Mouse (Mus musculus): ENCODE measurements at regions not wholly inside any gene's neighbourhood (a gene's known extent, or its start where the extent isn't known, plus 50 kb on each side); places are given as distances from the start of the nearest gene placed in this dataset.

DNA sequence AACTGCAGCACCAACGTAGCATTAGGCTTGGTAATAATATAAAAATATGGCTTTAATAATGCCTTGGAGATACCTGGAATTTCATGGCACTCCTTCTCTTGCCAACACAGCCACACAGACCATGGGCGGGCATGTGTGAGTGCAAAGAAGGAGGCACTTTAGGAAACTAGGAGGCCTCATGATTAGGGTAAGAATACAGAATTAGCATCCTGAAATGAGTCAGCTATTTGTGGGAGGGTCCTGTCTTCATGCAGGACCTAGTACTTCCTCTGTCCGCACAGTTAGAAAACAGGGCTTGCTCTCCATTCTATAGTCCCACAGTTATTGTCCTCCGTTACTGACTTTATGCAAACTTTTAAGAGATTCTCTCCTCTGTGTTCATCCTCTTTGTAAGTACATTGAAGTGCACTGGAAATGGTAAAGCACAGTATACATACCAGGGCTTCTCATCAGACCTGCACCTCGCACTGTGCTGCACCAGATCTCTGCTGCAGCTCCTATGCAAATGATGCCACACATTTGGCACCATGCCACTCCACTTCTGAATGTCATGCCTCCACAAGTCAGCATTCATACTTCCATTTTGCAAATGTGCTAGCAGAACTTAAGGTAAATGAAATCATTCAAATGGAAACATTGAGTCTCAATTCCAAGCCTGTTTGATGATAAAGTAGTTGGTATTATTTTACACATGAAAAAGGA lies 423.7 kb upstream of the 4930452B06Rik start:
- Histone ChIP-seq H3K27ac (replicated peaks; ENCODE audit: low read depth, low read length) (no peak overlapping the region), H3K27me3 (ENCODE audit: control insufficient read depth, insufficient read depth, low read length) (no peaks in the 10 kb centered on the region), H3K36me3 (ENCODE audit: control insufficient read depth, insufficient read depth, low read length) (no peaks in the 10 kb centered on the region), H3K9me3 (ENCODE audit: control insufficient read depth, low read length) (no peaks in the 10 kb centered on the region), H3K9ac (ENCODE audit: low read depth, low read length, severe bottlenecking) (no peak overlapping the region), H3K4me2 (replicated peaks; ENCODE audit: low read depth, low read length, severe bottlenecking) (no peak overlapping the region), H3K4me3 (replicated peaks; ENCODE audit: low read length) (no peak overlapping the region), H3K4me1 (ENCODE audit: control insufficient read depth, insufficient read depth, low read length) (no peaks in the 10 kb centered on the region)
- DNase-seq (ENCODE audit: low spot score), result no peak
- no peak for TF ChIP-seq POLR2A (IDR thresholded peaks at IDR 0.05; ENCODE audit: borderline replicate concordance, extremely low read depth, insufficient read depth, insufficient read length)
- ATAC-seq (ENCODE audit: low FRiP score, low read depth), result no peak
- WGBS, result 83% methylated on average over 5 of the region's 5 CpGs

DNA sequence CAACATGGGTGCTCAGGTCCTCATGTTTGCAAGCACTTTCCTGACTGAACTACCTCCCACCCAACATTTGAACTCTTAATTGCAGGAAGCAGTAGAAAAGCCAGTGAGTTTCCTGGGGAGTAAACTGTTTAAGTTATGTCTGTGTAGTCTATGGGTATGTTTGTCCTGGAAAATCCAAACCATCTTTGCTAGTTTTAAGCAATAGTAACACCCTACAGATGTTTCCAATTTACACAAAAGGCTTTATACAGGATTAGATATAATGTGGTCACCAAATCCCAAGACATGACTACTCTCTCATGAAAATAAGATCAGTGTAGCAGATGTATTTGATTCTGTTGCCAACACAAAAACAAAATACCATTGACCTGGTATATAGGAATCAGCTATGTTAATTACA lies 421.1 kb upstream of the 4930452B06Rik start:
- DNase-seq (ENCODE audit: low spot score) (no peak), ATAC-seq (ENCODE audit: low FRiP score, low read depth) (no peak)
- no peak overlapping the region for H3K4me3 ChIP-seq (replicated peaks; ENCODE audit: low read length)
- TF ChIP-seq POLR2A (IDR thresholded peaks at IDR 0.05; ENCODE audit: borderline replicate concordance, extremely low read depth, insufficient read depth, insufficient read length), result no peak
- no peak overlapping the region for H3K4me2 ChIP-seq (replicated peaks; ENCODE audit: low read depth, low read length, severe bottlenecking)
- no peaks in the 10 kb centered on the region for H3K36me3 ChIP-seq (ENCODE audit: control insufficient read depth, insufficient read depth, low read length)
- no peaks in the 10 kb centered on the region for H3K9me3 ChIP-seq (ENCODE audit: control insufficient read depth, low read length)
- no peaks in the 10 kb centered on the region for H3K27me3 ChIP-seq (ENCODE audit: control insufficient read depth, insufficient read depth, low read length)
- no peak overlapping the region for H3K27ac ChIP-seq (replicated peaks; ENCODE audit: low read depth, low read length)
- H3K9ac ChIP-seq (ENCODE audit: low read depth, low read length, severe bottlenecking), result no peak overlapping the region
- no peaks in the 10 kb centered on the region for H3K4me1 ChIP-seq (ENCODE audit: control insufficient read depth, insufficient read depth, low read length)

DNA sequence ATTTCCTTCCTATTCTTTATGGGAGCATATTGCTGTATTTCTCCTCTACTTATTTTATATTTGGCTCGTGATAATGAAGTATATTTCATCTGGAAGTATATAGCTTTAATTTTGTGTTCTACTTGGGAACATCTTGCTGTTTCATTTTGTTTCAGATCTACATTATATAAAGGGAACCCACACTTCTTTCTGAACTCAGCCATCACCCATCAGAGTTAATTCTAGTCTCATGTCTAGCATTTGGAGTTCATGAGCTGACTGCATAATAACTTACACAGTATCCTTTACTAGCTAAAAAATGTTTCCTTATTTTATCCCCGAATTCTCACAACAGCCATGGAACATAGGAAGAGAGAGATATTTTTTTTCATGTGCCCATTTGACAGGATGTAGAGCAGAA lies 413.6 kb upstream of the 4930452B06Rik start:
- no peak overlapping the region for H3K9ac ChIP-seq (ENCODE audit: low read depth, low read length, severe bottlenecking)
- 69% methylated on average over 2 of the region's 2 CpGs for WGBS
- H3K27ac ChIP-seq (replicated peaks; ENCODE audit: low read depth, low read length), result no peak overlapping the region
- no peaks in the 10 kb centered on the region for H3K9me3 ChIP-seq (ENCODE audit: control insufficient read depth, low read length)
- no peaks in the 10 kb centered on the region for H3K36me3 ChIP-seq (ENCODE audit: control insufficient read depth, insufficient read depth, low read length)
- H3K4me1 ChIP-seq (ENCODE audit: control insufficient read depth, insufficient read depth, low read length), result no peaks in the 10 kb centered on the region
- no peak overlapping the region for H3K4me2 ChIP-seq (replicated peaks; ENCODE audit: low read depth, low read length, severe bottlenecking)
- DNase-seq (ENCODE audit: low spot score) (no peak), ATAC-seq (ENCODE audit: low FRiP score, low read depth) (no peak)
- no peaks in the 10 kb centered on the region for H3K27me3 ChIP-seq (ENCODE audit: control insufficient read depth, insufficient read depth, low read length)
- TF ChIP-seq POLR2A (IDR thresholded peaks at IDR 0.05; ENCODE audit: borderline replicate concordance, extremely low read depth, insufficient read depth, insufficient read length), result no peak
- no peak overlapping the region for H3K4me3 ChIP-seq (replicated peaks; ENCODE audit: low read length)

DNA sequence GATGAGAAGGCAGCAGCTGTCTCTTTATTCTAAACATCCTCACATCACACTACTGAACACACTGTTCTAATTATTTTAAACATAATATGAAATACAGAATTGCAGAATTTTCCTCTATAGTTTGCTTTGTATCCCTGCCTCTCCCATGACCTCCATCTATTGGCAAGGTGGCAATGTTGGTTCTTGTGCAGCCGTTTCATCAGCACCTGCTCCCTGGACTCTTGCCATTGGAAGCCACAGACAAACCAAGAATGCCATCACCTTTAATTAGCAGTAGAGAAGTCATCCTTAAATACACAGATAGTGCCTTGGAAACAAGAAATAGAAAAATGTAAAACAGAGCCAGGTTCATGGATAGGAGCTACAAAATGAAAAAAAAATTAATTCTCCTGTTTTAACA lies 413.0 kb upstream of the 4930452B06Rik start:
- no peaks in the 10 kb centered on the region for H3K4me1 ChIP-seq (ENCODE audit: control insufficient read depth, insufficient read depth, low read length)
- no peaks in the 10 kb centered on the region for H3K9me3 ChIP-seq (ENCODE audit: control insufficient read depth, low read length)
- H3K27me3 ChIP-seq (ENCODE audit: control insufficient read depth, insufficient read depth, low read length), result no peaks in the 10 kb centered on the region
- no peak for TF ChIP-seq POLR2A (IDR thresholded peaks at IDR 0.05; ENCODE audit: borderline replicate concordance, extremely low read depth, insufficient read depth, insufficient read length)
- WGBS, result 82% methylated on average over 1 of the region's 1 CpGs
- H3K9ac ChIP-seq (ENCODE audit: low read depth, low read length, severe bottlenecking), result no peak overlapping the region
- DNase-seq (ENCODE audit: low spot score) (no peak), ATAC-seq (ENCODE audit: low FRiP score, low read depth) (no peak)
- H3K36me3 ChIP-seq (ENCODE audit: control insufficient read depth, insufficient read depth, low read length), result no peaks in the 10 kb centered on the region
- no peak overlapping the region for H3K27ac ChIP-seq (replicated peaks; ENCODE audit: low read depth, low read length)
- no peak overlapping the region for H3K4me3 ChIP-seq (replicated peaks; ENCODE audit: low read length)
- no peak overlapping the region for H3K4me2 ChIP-seq (replicated peaks; ENCODE audit: low read depth, low read length, severe bottlenecking)

DNA sequence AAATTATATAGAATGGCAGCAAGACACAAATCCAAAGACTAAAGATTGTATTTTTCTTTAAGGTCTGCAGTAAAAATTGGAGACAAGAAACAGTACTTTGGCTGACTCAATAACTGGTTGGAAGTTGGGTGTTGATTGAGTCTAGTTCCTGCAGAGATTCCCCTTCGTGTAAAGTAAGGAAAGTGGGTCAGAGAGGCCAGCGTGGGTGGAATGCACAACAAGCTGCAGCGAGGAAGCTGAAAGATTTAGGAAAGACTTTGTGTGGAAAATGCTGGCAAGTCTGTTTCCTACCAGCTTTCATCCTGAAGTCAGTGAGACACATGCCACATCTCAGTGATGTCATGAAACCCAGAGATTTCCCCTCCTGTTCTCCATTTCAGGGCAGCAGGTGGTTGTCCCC lies 405.1 kb upstream of the 4930452B06Rik start:
- Histone ChIP-seq H3K9me3 (ENCODE audit: control insufficient read depth, low read length) (no peaks in the 10 kb centered on the region), H3K4me2 (replicated peaks; ENCODE audit: low read depth, low read length, severe bottlenecking) (no peak overlapping the region), H3K9ac (ENCODE audit: low read depth, low read length, severe bottlenecking) (no peak overlapping the region), H3K4me3 (replicated peaks; ENCODE audit: low read length) (no peak overlapping the region), H3K4me1 (ENCODE audit: control insufficient read depth, insufficient read depth, low read length) (no peaks in the 10 kb centered on the region), H3K27me3 (ENCODE audit: control insufficient read depth, insufficient read depth, low read length) (no peaks in the 10 kb centered on the region), H3K27ac (replicated peaks; ENCODE audit: low read depth, low read length) (no peak overlapping the region), H3K36me3 (ENCODE audit: control insufficient read depth, insufficient read depth, low read length) (no peaks in the 10 kb centered on the region)
- DNase-seq (ENCODE audit: low spot score) (no peak), ATAC-seq (ENCODE audit: low FRiP score, low read depth) (no peak)
- 72% methylated on average over 3 of the region's 3 CpGs for WGBS
- TF ChIP-seq POLR2A (IDR thresholded peaks at IDR 0.05; ENCODE audit: borderline replicate concordance, extremely low read depth, insufficient read depth, insufficient read length), result no peak

DNA sequence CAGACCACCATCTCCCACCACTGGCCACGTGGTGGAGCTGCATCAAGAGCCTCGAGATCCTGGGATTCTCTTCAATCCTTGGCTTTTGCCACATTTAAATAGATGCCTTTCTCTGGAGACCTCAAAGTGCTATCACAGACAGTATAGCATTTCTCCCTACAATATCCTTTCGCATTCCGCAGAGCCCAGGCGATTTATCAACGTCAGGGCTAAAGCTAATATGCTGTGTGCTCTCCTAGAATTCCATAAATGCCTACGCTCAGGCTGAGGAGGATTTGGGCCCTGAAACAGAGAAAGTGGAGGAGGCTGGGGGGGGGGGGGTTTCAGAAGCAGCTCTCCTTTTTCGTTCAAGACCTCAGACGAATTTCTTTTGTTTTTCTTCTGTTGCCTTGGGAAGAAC lies 394.0 kb upstream of the 4930452B06Rik start:
- 64% methylated on average over 9 of the region's 9 CpGs for WGBS
- TF ChIP-seq POLR2A (IDR thresholded peaks at IDR 0.05; ENCODE audit: borderline replicate concordance, extremely low read depth, insufficient read depth, insufficient read length), result no peak
- H3K27ac ChIP-seq (replicated peaks; ENCODE audit: low read depth, low read length), result no peak overlapping the region
- DNase-seq (ENCODE audit: low spot score) (no peak), ATAC-seq (ENCODE audit: low FRiP score, low read depth) (no peak)
- H3K9me3 ChIP-seq (ENCODE audit: control insufficient read depth, low read length), result no peaks in the 10 kb centered on the region
- H3K4me2 ChIP-seq (replicated peaks; ENCODE audit: low read depth, low read length, severe bottlenecking), result no peak overlapping the region
- H3K4me1 ChIP-seq (ENCODE audit: control insufficient read depth, insufficient read depth, low read length), result no peaks in the 10 kb centered on the region
- H3K4me3 ChIP-seq (replicated peaks; ENCODE audit: low read length), result no peak overlapping the region
- no peaks in the 10 kb centered on the region for H3K27me3 ChIP-seq (ENCODE audit: control insufficient read depth, insufficient read depth, low read length)
- no peak overlapping the region for H3K9ac ChIP-seq (ENCODE audit: low read depth, low read length, severe bottlenecking)
- H3K36me3 ChIP-seq (ENCODE audit: control insufficient read depth, insufficient read depth, low read length), result no peaks in the 10 kb centered on the region
